Mouse (Mus musculus) myocyte (in vitro differentiated cells): ENCODE data around the gene Trdmt1.

Experiments used
- CEBPB ChIP-seq: IDR thresholded peaks from 2 replicates; pipeline ENCODE4 v1.6.1; 2011; ENCODE audit warnings: mild to moderate bottlenecking, moderate library complexity; ENCODE audit not compliant: poor library complexity, insufficient read depth, severe bottlenecking
- POLR2A ChIP-seq: IDR thresholded peaks from one replicate; pipeline ENCODE4 v1.6.1; 2011; ENCODE audit warnings: low read depth, mild to moderate bottlenecking, control low read depth, moderate library complexity; ENCODE audit not compliant: insufficient read length
- USF1 ChIP-seq: IDR thresholded peaks from one replicate; pipeline ENCODE4 v1.6.1; 2011; ENCODE audit warnings: low read depth, mild to moderate bottlenecking, control low read depth, moderate library complexity

GRCm38 (mm10) chr2:13543519-13544124 lies 846 bp downstream of the Trdmt1 start:
- TF ChIP-seq POLR2A (no peak), USF1 (no peak), CEBPB (no peak)
